Mouse (Mus musculus) liver, embryonic 16.5 days (tissue): ENCODE results near the gene Ropn1l. TPM values are rescaled to one million over a fixed set of nuclear protein-coding genes. Genes with fewer than 3 reads are reported as not detected.
A peak's percentile ranks its signal among the peaks of the same experiment; 100 is the strongest.

ENCODE experiments used
- ATAC-seq: fragments of 200-750 bp; cut with Nextera tagmentation; 2 replicates; pipeline ENCODE4 v1.8.0; 2017; ENCODE audit warnings: low read depth, mild to moderate bottlenecking, moderate number of reproducible peaks, moderate library complexity
- H3K27ac ChIP-seq: fragments of 300-500 bp; sonication (generic); 2 replicates; pipeline ENCODE4 v1.5.1; 2014; ENCODE audit warnings: mild to moderate bottlenecking, low read length
- H3K27me3 ChIP-seq: fragments of 300-500 bp; sonication (generic); 2 replicates; pipeline ENCODE4 v1.6.1; 2014; ENCODE audit warnings: low read depth, low read length, mixed read lengths; ENCODE audit not compliant: control insufficient read depth, insufficient read depth
- H3K36me3 ChIP-seq: fragments of 300-500 bp; sonication (generic); 2 replicates; pipeline ENCODE4 v1.6.1; 2014; ENCODE audit warnings: mild to moderate bottlenecking; ENCODE audit not compliant: control insufficient read depth, insufficient read depth
- H3K4me1 ChIP-seq: fragments of 300-500 bp; sonication (generic); 2 replicates; pipeline ENCODE4 v1.6.1; 2014; ENCODE audit warnings: low read depth, low read length, mixed read lengths; ENCODE audit not compliant: control insufficient read depth
- H3K4me2 ChIP-seq: fragments of 300-500 bp; sonication (generic); 2 replicates; pipeline ENCODE4 v1.6.1; 2014; ENCODE audit warnings: low read depth, low read length, mixed read lengths
- H3K4me3 ChIP-seq: fragments of 300-500 bp; sonication (generic); 2 replicates; pipeline ENCODE4 v1.5.1; 2014; ENCODE audit warnings: low read depth, mild to moderate bottlenecking, low read length
- H3K9ac ChIP-seq: fragments of 300-500 bp; sonication (generic); 2 replicates; pipeline ENCODE4 v1.6.1; 2014; ENCODE audit warnings: low read depth, low read length
- H3K9me3 ChIP-seq: fragments of 300-500 bp; sonication (generic); replicated peaks from 2 replicates; pipeline ENCODE4 v1.6.1; 2016; ENCODE audit warnings: low read length; ENCODE audit not compliant: control insufficient read depth
- WGBS: fragments of 180-500 bp; shearing (Covaris S2); extraction: QIAGEN DNeasy Blood & Tissue Kit; methylation state at CpG from one replicate; pipeline ENCODE4 v1.1.7; 2014; ENCODE audit not compliant: insufficient replicate concordance; 5-methylcytosine and 5-hydroxymethylcytosine counted together
- polyA plus RNA-seq: library from polyadenylated mRNA; unstranded; fragments of >200 nt; fragmentation: Nextera tagmentation; extraction: Ambion mirVana; gene quantifications from 2 replicates; pipeline ENCODE4 v1.2.1, GENCODE M21; 2015

Gene Ropn1l
- polyA plus RNA-seq, 1 experiment from 2014 or later = 2.2 TPM

- Histone ChIP-seq H3K4me2 (no peak overlapping the region), H3K9ac (no peak overlapping the region), H3K4me3 (no peak overlapping the region), H3K4me1 (no peaks in the 10 kb centered on the region; the same call in 1 of the 2 replicates), H3K27me3 (no peaks in the 10 kb centered on the region), H3K36me3 (no peaks in the 10 kb centered on the region), H3K9me3 (no peaks in the 10 kb centered on the region), H3K27ac (peak overlapping the region; percentile 67)
- 52% methylated on average over 5 of the region's 5 CpGs for WGBS
- ATAC-seq = no peak
Measured at GRCm38 (mm10) chr15:31406881-31407280, 46.7 kb downstream of the Ropn1l start.

GRCm38 (mm10) chr15:31404346-31404745 is 49.2 kb downstream of the Ropn1l start:
- Histone ChIP-seq H3K36me3 (no peaks in the 10 kb centered on the region), H3K27me3 (no peaks in the 10 kb centered on the region), H3K9me3 (no peaks in the 10 kb centered on the region), H3K4me1 (no peaks in the 10 kb centered on the region; the same call in 1 of the 2 replicates), H3K4me2 (no peak overlapping the region), H3K27ac (no peak overlapping the region), H3K4me3 (no peak overlapping the region), H3K9ac (no peak overlapping the region)
- WGBS = 68% methylated on average over 8 of the region's 8 CpGs
- ATAC-seq = no peak

- Histone ChIP-seq H3K9ac (no peak overlapping the region), H3K36me3 (no peaks in the 10 kb centered on the region), H3K27me3 (no peaks in the 10 kb centered on the region), H3K27ac (no peak overlapping the region), H3K4me2 (no peak overlapping the region), H3K9me3 (no peaks in the 10 kb centered on the region), H3K4me1 (no peaks in the 10 kb centered on the region), H3K4me3 (no peak overlapping the region)
- 70% methylated on average over 12 of the region's 12 CpGs for WGBS
- ATAC-seq = no peak
Measured at GRCm38 (mm10) chr15:31402200-31402892, 51.2 kb downstream of the Ropn1l start.

- H3K36me3 ChIP-seq = no peaks in the 10 kb centered on the region
- H3K27ac ChIP-seq = no peak overlapping the region
- peak; percentile 30; the same call in 1 of the 2 replicates for ATAC-seq
- no peak overlapping the region for H3K4me3 ChIP-seq
- H3K9ac ChIP-seq = no peak overlapping the region
- H3K9me3 ChIP-seq = no peaks in the 10 kb centered on the region
- no peaks in the 10 kb centered on the region for H3K27me3 ChIP-seq
- H3K4me1 ChIP-seq = no peaks in the 10 kb centered on the region
- no peak overlapping the region for H3K4me2 ChIP-seq
- WGBS = 28% methylated on average over 3 of the region's 3 CpGs
Measured at GRCm38 (mm10) chr15:31400974-31401373, 52.6 kb downstream of the Ropn1l start.

- ATAC-seq = no peak
- no peaks in the 10 kb centered on the region for H3K4me1 ChIP-seq
Measured at GRCm38 (mm10) chr15:31398769-31399168, 54.8 kb downstream of the Ropn1l start.

GRCm38 (mm10) chr15:31397379-31397778 is 56.2 kb downstream of the Ropn1l start:
- H3K4me3 ChIP-seq = no peak overlapping the region
- no peaks in the 10 kb centered on the region for H3K4me1 ChIP-seq
- H3K27me3 ChIP-seq = no peaks in the 10 kb centered on the region
- no peak overlapping the region for H3K4me2 ChIP-seq
- H3K9me3 ChIP-seq = no peaks in the 10 kb centered on the region
- WGBS = 52% methylated on average over 3 of the region's 3 CpGs
- H3K36me3 ChIP-seq = no peaks in the 10 kb centered on the region
- no peak overlapping the region for H3K27ac ChIP-seq
- H3K9ac ChIP-seq = no peak overlapping the region
- no peak for ATAC-seq

More at GRCm38 (mm10) chr15:31398769-31399168, 54.8 kb downstream of the Ropn1l start:
- WGBS = 79% methylated on average over 13 of the region's 13 CpGs
- Histone ChIP-seq H3K9ac (no peak overlapping the region), H3K36me3 (no peaks in the 10 kb centered on the region), H3K4me2 (no peak overlapping the region), H3K27me3 (no peaks in the 10 kb centered on the region), H3K27ac (no peak overlapping the region), H3K9me3 (no peaks in the 10 kb centered on the region), H3K4me3 (no peak overlapping the region)

GRCm38 (mm10) chr15:31396755-31397154 is 56.8 kb downstream of the Ropn1l start:
- Histone ChIP-seq H3K9ac (no peak overlapping the region), H3K4me2 (no peak overlapping the region), H3K9me3 (no peaks in the 10 kb centered on the region), H3K4me3 (no peak overlapping the region), H3K27ac (no peak overlapping the region), H3K36me3 (no peaks in the 10 kb centered on the region), H3K27me3 (no peaks in the 10 kb centered on the region), H3K4me1 (no peaks in the 10 kb centered on the region)
- WGBS = 54% methylated on average over 5 of the region's 5 CpGs
- ATAC-seq = no peak

- 82% methylated on average over 4 of the region's 4 CpGs for WGBS
- Histone ChIP-seq H3K4me3 (no peak overlapping the region), H3K9me3 (no peaks in the 10 kb centered on the region), H3K4me1 (no peaks in the 10 kb centered on the region), H3K27ac (no peak overlapping the region), H3K27me3 (no peaks in the 10 kb centered on the region), H3K4me2 (no peak overlapping the region), H3K36me3 (no peaks in the 10 kb centered on the region), H3K9ac (no peak overlapping the region)
- no peak for ATAC-seq
Measured at GRCm38 (mm10) chr15:31395986-31396385, 57.6 kb downstream of the Ropn1l start.

GRCm38 (mm10) chr15:31393402-31393801 is 60.1 kb downstream of the Ropn1l start:
- H3K27ac ChIP-seq = no peak overlapping the region
- H3K4me1 ChIP-seq = no peaks in the 10 kb centered on the region
- no peaks in the 10 kb centered on the region for H3K27me3 ChIP-seq
- no peak overlapping the region for H3K9ac ChIP-seq
- no peak overlapping the region for H3K4me2 ChIP-seq
- WGBS = 74% methylated on average over 6 of the region's 6 CpGs
- no peak for ATAC-seq
- no peak overlapping the region for H3K4me3 ChIP-seq
- no peaks in the 10 kb centered on the region for H3K36me3 ChIP-seq
- no peaks in the 10 kb centered on the region for H3K9me3 ChIP-seq
